In the genomic region with DNA sequence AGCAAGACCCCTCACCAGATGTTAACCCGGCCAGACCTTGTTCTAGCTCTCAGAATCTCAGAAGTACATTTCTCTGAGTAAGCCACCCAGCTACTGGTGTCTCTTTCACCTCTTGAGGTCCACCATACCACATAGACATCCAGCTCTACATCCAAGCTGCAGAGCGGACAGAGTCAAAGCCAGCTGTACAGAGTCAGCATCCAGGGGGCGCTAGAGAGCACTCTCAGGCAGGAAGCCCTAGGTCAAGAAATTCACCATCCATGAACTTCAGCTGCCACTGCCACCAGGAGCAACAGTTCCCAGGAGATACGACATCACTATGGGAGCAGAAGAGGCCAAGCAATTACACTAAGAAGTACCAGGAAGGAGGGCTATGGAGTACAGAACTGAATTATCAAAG, we compare ENCODE assay signal across 8 mouse cellular contexts.
DNase-seq lines count a peak whose midpoint lies in the region; ATAC-seq and TF ChIP-seq lines count a peak whose summit lies in the region.

No protein-coding gene starts in this region.

- no peak overlapping the region for H3K27ac ChIP-seq in forebrain, postnatal 0 days (ENCODE audit: low read depth, low read length)
- no peak overlapping the region for H3K27ac ChIP-seq in forebrain, embryonic 15.5 days (replicated peaks)

- H3K9ac ChIP-seq in forebrain, postnatal 0 days: no peak overlapping the region
- no peak overlapping the region for H3K9ac ChIP-seq in forebrain, embryonic 15.5 days (replicated peaks)

- ATAC-seq in forebrain, postnatal 0 days: no peak
- ATAC-seq in forebrain, embryonic 15.5 days (replicated peaks): no peak

- H3K9me3 ChIP-seq in forebrain, postnatal 0 days (ENCODE audit: low read length): no peaks in the 10 kb centered on the region
- H3K9me3 ChIP-seq in forebrain, embryonic 15.5 days: no peaks in the 10 kb centered on the region

- no peaks in the 10 kb centered on the region for H3K27me3 ChIP-seq in forebrain, postnatal 0 days (ENCODE audit: insufficient read depth, low read length)
- H3K27me3 ChIP-seq in forebrain, embryonic 15.5 days: no peaks in the 10 kb centered on the region

- H3K4me2 ChIP-seq in forebrain, postnatal 0 days (ENCODE audit: low read depth): no peak overlapping the region
- H3K4me2 ChIP-seq in forebrain, embryonic 15.5 days (replicated peaks): no peak overlapping the region

- no peak for DNase-seq in forebrain, postnatal 0 days
- DNase-seq in ovary, postnatal 36 days (ENCODE audit: low spot score): peak; percentile 20
- no peak for DNase-seq in ovary, adult 18-20 months (ENCODE audit: low spot score)
- peak; percentile 32 for DNase-seq in brain, adult 2 months (ENCODE audit: low read depth, low spot score)
- peak; percentile 23 to 62 for DNase-seq in kidney, adult 8-10 months
- DNase-seq in mesoderm, embryonic 11.5 days (ENCODE audit: low read depth, low spot score): peak; percentile 61
- DNase-seq in frontal cortex, postnatal 25 days (ENCODE audit: low spot score in 2 of 2): no peak

- no peaks in the 10 kb centered on the region for H3K4me1 ChIP-seq in forebrain, postnatal 0 days (ENCODE audit: insufficient read depth)
- no peaks in the 10 kb centered on the region for H3K4me1 ChIP-seq in forebrain, embryonic 15.5 days

- TF ChIP-seq CTCF in forebrain, postnatal 0 days (IDR thresholded peaks at IDR 0.05; ENCODE audit: low read depth): peak; percentile 33

- H3K4me3 ChIP-seq in forebrain, postnatal 0 days (ENCODE audit: low read depth, low read length): no peak overlapping the region
- no peak overlapping the region for H3K4me3 ChIP-seq in forebrain, embryonic 15.5 days

- WGBS in forebrain, postnatal 0 days: 58% methylated on average over 4 of the region's 4 CpGs
- 51% methylated on average over 4 of the region's 4 CpGs for WGBS in forebrain, embryonic 15.5 days

- no peaks in the 10 kb centered on the region for H3K36me3 ChIP-seq in forebrain, postnatal 0 days (ENCODE audit: insufficient read depth)
- no peaks in the 10 kb centered on the region for H3K36me3 ChIP-seq in forebrain, embryonic 15.5 days

Comparison
In these comparisons a context has a peak if more than half of its experiments do, and no peak if none do; other contexts are left out.
1. DNase-seq: peak in ovary, postnatal 36 days (single experiment), brain, adult 2 months (single experiment), kidney, adult 8-10 months (2 of 2) and mesoderm, embryonic 11.5 days (single experiment); none in forebrain, postnatal 0 days (single experiment), ovary, adult 18-20 months (single experiment) and frontal cortex, postnatal 25 days (0 of 2).